Mouse (Mus musculus) ES-E14 (cell line): ENCODE results near the gene Pnpla2. TPM values are rescaled to one million over a fixed set of nuclear protein-coding genes. Genes with fewer than 3 reads are reported as not detected.

ENCODE experiments used
- DNase-seq: peaks from one replicate; pipeline ENCODE4 v3.0.0-alpha.2; 2013; ENCODE audit warnings: low read depth, low spot score
- H3K27ac ChIP-seq: 2 replicates; pipeline ENCODE4 v1.5.1; 2012; ENCODE audit warnings: low read depth, mild to moderate bottlenecking, low read length, moderate library complexity, mixed read lengths; ENCODE audit not compliant: poor library complexity, insufficient read depth, severe bottlenecking
- H3K36me3 ChIP-seq: 2 replicates; pipeline ENCODE4 v1.6.1; 2012; ENCODE audit warnings: mild to moderate bottlenecking, low read length, moderate library complexity, mixed read lengths; ENCODE audit not compliant: control insufficient read depth, poor library complexity, insufficient read depth, severe bottlenecking
- H3K4me1 ChIP-seq, 2 experiments: fragments of 150-350 bp in 1 of 2; sonication (generic) in 1 of 2; 2 replicates each; pipeline ENCODE4 v1.6.1; 2012; ENCODE audit warnings: low read length in 2 of 2, mild to moderate bottlenecking in 1 of 2, mixed read lengths in 1 of 2; ENCODE audit not compliant: control insufficient read depth in 2 of 2, insufficient read depth in 2 of 2, poor library complexity in 1 of 2
- H3K4me3 ChIP-seq, 2 experiments: fragments of 150-350 bp in 1 of 2; sonication (generic) in 1 of 2; 2 replicates each; pipeline ENCODE4 v1.5.1; 2012; ENCODE audit warnings: low read length in 2 of 2, low read depth in 1 of 2, mild to moderate bottlenecking in 1 of 2, mixed read lengths in 1 of 2; ENCODE audit not compliant: insufficient read depth in 1 of 2, poor library complexity in 1 of 2, severe bottlenecking in 1 of 2
- H3K9ac ChIP-seq: 2 replicates; pipeline ENCODE4 v1.6.1; 2012; ENCODE audit warnings: low read depth, mild to moderate bottlenecking, low read length, mixed read lengths; ENCODE audit not compliant: poor library complexity, insufficient read depth, severe bottlenecking
- H3K9me3 ChIP-seq: fragments of 150-350 bp; sonication (generic); 2 replicates; pipeline ENCODE4 v1.6.1; 2012; ENCODE audit warnings: low read depth, mild to moderate bottlenecking, low read length; ENCODE audit not compliant: control insufficient read depth, insufficient read depth
- CHD2 ChIP-seq: IDR thresholded peaks from 2 replicates; pipeline ENCODE4 v1.6.1; 2014; ENCODE audit warnings: mild to moderate bottlenecking, low read depth, low read length, inconsistent platforms
- HCFC1 ChIP-seq: IDR thresholded peaks from 2 replicates; pipeline ENCODE4 v1.6.1; 2012; ENCODE audit warnings: low read length, inconsistent platforms, borderline replicate concordance; ENCODE audit not compliant: insufficient read depth
- MAFK ChIP-seq: IDR thresholded peaks from 2 replicates; pipeline ENCODE4 v1.6.1; 2014; ENCODE audit warnings: mild to moderate bottlenecking, low read depth, low read length, inconsistent platforms; ENCODE audit not compliant: insufficient read depth
- ZC3H11A ChIP-seq: IDR thresholded peaks from 2 replicates; pipeline ENCODE4 v1.6.1; 2012; ENCODE audit warnings: low read depth, mild to moderate bottlenecking, inconsistent platforms, low read length, borderline replicate concordance
- ZNF384 ChIP-seq: IDR thresholded peaks from 2 replicates; pipeline ENCODE4 v1.6.1; 2012; ENCODE audit warnings: low read depth, low read length, inconsistent platforms
- in situ Hi-C, 2 experiments: fragments of 600-800 bp; cut with MboI; formaldehyde crosslinking; loops; one replicate each; pipeline ENCODE4 v1.15.1; 2025; ENCODE audit warnings: low sequenced_read_pairs in 2 of 2, inconsistent platforms in 1 of 2; ENCODE audit not compliant: unreplicated experiment in 2 of 2
- total RNA-seq: library from RNA; depleted of rRNA; stranded (reverse); fragments of 300-350 nt; gene quantifications from 2 replicates; pipeline ENCODE4 v1.2.3, GENCODE M21; 2012

The Pnpla2 gene
- total RNA-seq, 1 experiment: 12.7 TPM

DNA sequence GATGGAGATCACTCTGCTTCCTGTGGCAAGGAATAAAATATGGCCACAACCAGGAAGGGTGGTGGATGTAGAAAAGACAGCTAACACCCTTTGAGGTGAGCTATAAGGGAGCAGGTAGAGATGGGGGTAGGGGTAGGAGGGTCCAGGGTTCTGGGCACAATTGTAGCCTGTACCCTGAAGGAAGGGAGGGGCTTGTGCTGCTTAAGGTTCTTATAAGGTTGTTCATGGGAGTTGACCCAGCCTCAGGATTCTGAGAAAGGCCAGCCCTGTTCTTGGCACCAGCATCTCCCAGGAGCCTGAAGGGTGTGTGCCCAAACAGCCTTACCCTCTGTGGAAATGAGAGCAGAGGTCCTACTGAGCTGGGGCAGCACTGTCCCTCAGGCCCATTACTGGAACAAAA, 3.1 kb upstream of the Pnpla2 start:
- H3K9me3 ChIP-seq: no peaks in the 10 kb centered on the region
- no peak overlapping the region for H3K9ac ChIP-seq
- in situ Hi-C loops: no loop called here
- no peak overlapping the region for H3K4me3 ChIP-seq
- no peak overlapping the region for H3K27ac ChIP-seq
- DNase-seq: no peak
- H3K36me3 ChIP-seq: peaks cover 36% of the 10 kb centered on the region
- peaks cover 0 to 11% of the 10 kb centered on the region in 2 experiments; a peak in 1 of 4 replicates for H3K4me1 ChIP-seq
- TF ChIP-seq CHD2: no peak

DNA sequence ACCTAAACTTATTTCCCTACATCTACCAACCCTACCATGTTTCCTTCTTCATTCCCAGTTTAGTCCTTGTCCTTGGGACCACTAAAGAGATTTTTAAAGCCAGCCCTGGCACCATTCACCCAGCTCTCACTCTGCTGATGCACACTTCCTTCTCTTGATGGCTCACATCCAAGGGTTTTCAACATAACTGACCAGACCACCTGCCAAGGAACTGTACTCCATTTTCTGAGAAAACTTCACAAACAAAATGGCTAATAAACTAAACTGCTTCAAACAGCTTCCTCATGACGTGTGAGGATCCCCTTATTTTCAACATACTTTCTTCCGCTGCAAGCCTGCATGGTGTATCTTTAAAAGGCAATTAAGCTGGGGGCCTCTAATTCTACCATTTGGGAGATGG, 1.4 kb upstream of the Pnpla2 start:
- Histone ChIP-seq H3K4me1 (peaks cover 0 to 11% of the 10 kb centered on the region in 2 experiments; a peak in 1 of 4 replicates), H3K9ac (no peak overlapping the region), H3K36me3 (peaks cover 29% of the 10 kb centered on the region), H3K27ac (no peak overlapping the region), H3K9me3 (no peaks in the 10 kb centered on the region), H3K4me3 (no peak overlapping the region)
- no peak for TF ChIP-seq MAFK
- no peak for TF ChIP-seq CHD2
- TF ChIP-seq ZNF384: no peak
- no peak for TF ChIP-seq HCFC1
- no peak for TF ChIP-seq ZC3H11A
- in situ Hi-C loops: no loop called here
- DNase-seq: no peak

DNA sequence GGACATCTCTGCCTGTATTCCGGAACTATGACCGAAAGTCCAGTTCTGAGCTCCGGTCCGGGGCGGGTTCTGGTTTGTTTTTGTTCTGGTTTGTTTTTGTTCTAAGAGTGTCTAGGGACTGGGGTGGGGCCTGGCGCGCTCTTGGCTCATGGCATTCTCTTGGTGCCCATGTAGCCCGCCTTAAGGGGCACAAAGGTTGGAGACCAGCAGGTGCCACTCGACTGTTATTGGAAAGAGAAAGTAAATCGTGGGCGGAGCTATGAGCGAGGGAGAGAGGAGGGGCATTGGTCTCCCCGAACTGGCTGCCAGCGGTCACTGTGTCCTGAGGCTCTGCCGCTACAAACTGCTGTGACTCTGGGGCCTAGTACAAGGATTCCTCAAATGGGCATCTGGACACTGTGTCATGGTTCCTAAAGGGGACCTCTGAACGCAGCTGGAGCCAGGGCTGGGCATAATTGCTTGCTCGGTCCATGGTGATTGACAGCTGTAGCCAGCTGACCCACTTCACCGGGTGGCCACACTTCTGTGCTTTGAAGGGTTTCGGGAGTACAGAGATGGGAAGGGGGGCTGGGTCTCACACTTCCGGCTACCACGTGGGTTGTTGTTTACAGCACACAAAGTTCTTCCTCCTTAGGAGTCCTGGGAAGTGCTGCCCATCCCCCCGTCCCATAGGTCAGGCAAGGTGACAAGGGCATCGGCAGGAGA, 764 bp downstream of the Pnpla2 start:
- TF ChIP-seq MAFK: no peak
- no peak for TF ChIP-seq ZNF384
- TF ChIP-seq HCFC1: no peak
- TF ChIP-seq CHD2: no peak
- TF ChIP-seq ZC3H11A: no peak
- H3K4me3 ChIP-seq: peak overlapping the region; percentile 68 to 91
- peak overlapping the region; percentile 74 for H3K9ac ChIP-seq
- no peak overlapping the region for H3K27ac ChIP-seq
- no peak for DNase-seq
- in situ Hi-C loops: no loop called here
- no peaks in the 10 kb centered on the region for H3K9me3 ChIP-seq
- peaks cover 13% of the 10 kb centered on the region for H3K36me3 ChIP-seq
- H3K4me1 ChIP-seq: peaks cover 0 to 26% of the 10 kb centered on the region in 2 experiments; a peak in 3 of 4 replicates

DNA sequence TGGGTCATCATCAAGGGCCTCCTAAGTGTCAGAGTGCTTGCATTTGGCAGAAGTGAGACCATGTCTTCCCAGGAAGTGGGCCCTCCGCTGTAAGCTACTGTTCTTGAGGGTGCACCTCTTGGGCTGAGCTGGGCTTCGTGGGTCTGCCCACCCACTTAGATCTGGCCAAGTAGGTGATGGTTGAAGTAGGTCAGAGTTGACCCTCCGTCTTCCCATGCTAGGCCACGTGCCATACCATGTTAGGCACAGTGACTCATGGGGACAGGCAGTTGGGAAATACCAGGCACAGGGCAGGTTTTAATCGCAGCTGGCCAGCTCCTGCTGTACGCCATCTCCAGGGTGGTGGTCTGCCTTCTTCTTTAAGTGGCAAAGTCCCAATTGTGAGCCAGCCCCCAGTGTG, 1.7 kb downstream of the Pnpla2 start:
- Histone ChIP-seq H3K36me3 (peaks cover 4% of the 10 kb centered on the region), H3K4me3 (no peak overlapping the region), H3K9me3 (no peaks in the 10 kb centered on the region), H3K4me1 (peaks cover 0 to 27% of the 10 kb centered on the region in 2 experiments; a peak in 3 of 4 replicates), H3K9ac (no peak overlapping the region), H3K27ac (no peak overlapping the region)
- TF ChIP-seq HCFC1: no peak
- in situ Hi-C loops: no loop called here
- DNase-seq: no peak

DNA sequence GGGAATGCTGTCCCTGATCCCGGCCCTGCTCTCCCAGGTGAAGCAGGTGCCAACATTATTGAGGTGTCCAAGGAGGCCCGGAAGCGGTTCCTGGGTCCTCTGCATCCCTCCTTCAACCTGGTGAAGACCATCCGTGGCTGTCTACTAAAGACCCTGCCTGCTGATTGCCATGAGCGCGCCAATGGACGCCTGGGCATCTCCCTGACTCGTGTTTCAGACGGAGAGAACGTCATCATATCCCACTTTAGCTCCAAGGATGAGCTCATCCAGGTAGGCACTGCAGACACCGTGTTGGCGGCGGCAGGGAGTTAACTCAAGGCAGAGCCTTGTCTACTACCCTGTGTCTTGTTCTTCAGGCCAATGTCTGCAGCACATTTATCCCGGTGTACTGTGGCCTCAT, 2.2 kb downstream of the Pnpla2 start:
- no peak overlapping the region for H3K9ac ChIP-seq
- peaks cover 1 to 29% of the 10 kb centered on the region in 2 experiments; a peak in 3 of 4 replicates for H3K4me1 ChIP-seq
- no peak overlapping the region for H3K27ac ChIP-seq
- H3K4me3 ChIP-seq: no peak overlapping the region
- TF ChIP-seq ZC3H11A (no peak), MAFK (no peak), ZNF384 (no peak), CHD2 (no peak), HCFC1 (no peak)
- no peaks in the 10 kb centered on the region for H3K36me3 ChIP-seq
- no peaks in the 10 kb centered on the region for H3K9me3 ChIP-seq
- no peak for DNase-seq
- in situ Hi-C loops: no loop called here
